Mouse (Mus musculus) spleen, adult 2 months (tissue): ENCODE results near the gene Paxip1. TPM values are rescaled to one million over a fixed set of nuclear protein-coding genes. Genes with fewer than 3 reads are reported as not detected.

Experiments
- DNase-seq, 2 experiments: peaks; one replicate each; pipeline versions ENCODE4 v3.0.0 to v3.0.0-alpha.2; 2012 to 2021; ENCODE audit warnings: low spot score in 2 of 2, low read depth in 1 of 2
- H3K27ac ChIP-seq: fragments of 200-500 bp; 2 replicates; pipeline ENCODE4 v1.5.1; 2012; ENCODE audit warnings: low read length, inconsistent platforms; ENCODE audit not compliant: insufficient read depth
- H3K27me3 ChIP-seq: fragments of 200-500 bp; 2 replicates; pipeline ENCODE4 v1.6.1; 2012; ENCODE audit warnings: mild to moderate bottlenecking, moderate library complexity, low read length, inconsistent platforms; ENCODE audit not compliant: control insufficient read depth, insufficient read depth
- H3K36me3 ChIP-seq: fragments of 200-500 bp; 2 replicates; pipeline ENCODE4 v1.6.1; 2012; ENCODE audit warnings: mild to moderate bottlenecking, low read length, inconsistent platforms; ENCODE audit not compliant: control insufficient read depth, insufficient read depth
- H3K4me1 ChIP-seq: fragments of 200-500 bp; 2 replicates; pipeline ENCODE4 v1.6.1; 2011; ENCODE audit warnings: inconsistent platforms; ENCODE audit not compliant: control insufficient read depth, insufficient read depth, insufficient read length
- H3K4me3 ChIP-seq: fragments of 200-500 bp; 2 replicates; pipeline ENCODE4 v1.5.1; 2011; ENCODE audit warnings: mild to moderate bottlenecking, inconsistent platforms; ENCODE audit not compliant: insufficient read depth, insufficient read length; ENCODE audit errors: extremely low read depth
- CTCF ChIP-seq: fragments of 200-500 bp; IDR thresholded peaks from 2 replicates; pipeline ENCODE4 v1.5.1; 2011; ENCODE audit warnings: mild to moderate bottlenecking, inconsistent platforms; ENCODE audit not compliant: insufficient read depth, insufficient read length, insufficient replicate concordance; ENCODE audit errors: extremely low read depth
- POLR2A ChIP-seq: fragments of 200-500 bp; IDR thresholded peaks from 2 replicates; pipeline ENCODE4 v1.6.1; 2011; ENCODE audit warnings: low read depth, low read length, inconsistent platforms
- WGBS: fragments of 180-500 bp; shearing (Covaris S2); methylation state at CpG from one replicate; pipeline ENCODE4 v1.1.7; 2018; 5-methylcytosine and 5-hydroxymethylcytosine counted together
- polyA plus RNA-seq: library from polyadenylated mRNA; depleted of rRNA; stranded (reverse); fragments of >200 nt; gene quantifications from 2 replicates; pipeline ENCODE4 v1.2.3, GENCODE M21; 2012

Paxip1 gene
- polyA plus RNA-seq, 1 experiment, result 21.1 TPM

DNA sequence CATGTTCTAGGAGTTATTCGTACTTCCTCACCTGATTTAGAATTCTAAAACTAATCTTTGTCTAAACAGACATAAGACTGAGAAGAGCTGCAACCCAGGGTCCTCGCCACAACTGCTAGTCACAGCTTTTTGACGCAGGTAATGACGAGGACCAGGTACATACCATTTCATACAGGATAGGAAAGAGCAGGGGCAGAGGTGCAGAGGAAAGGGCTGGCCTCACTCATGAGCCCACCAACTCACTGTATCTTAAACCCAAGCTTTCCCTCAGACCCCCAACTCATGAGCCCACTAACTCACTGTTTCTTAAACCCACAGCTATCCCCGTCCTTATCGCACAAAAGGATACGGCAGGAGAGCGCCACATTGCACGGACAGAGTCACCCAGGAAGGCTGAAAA is 8.1 kb downstream of the Paxip1 start:
- no peak overlapping the region for H3K4me3 ChIP-seq
- H3K4me1 ChIP-seq, result no peaks in the 10 kb centered on the region
- WGBS, result 97% methylated on average over 9 of the region's 9 CpGs
- TF ChIP-seq CTCF (no peak), POLR2A (no peak)
- DNase-seq, result no peak
- peaks cover 28% of the 10 kb centered on the region for H3K36me3 ChIP-seq
- H3K27me3 ChIP-seq, result no peaks in the 10 kb centered on the region
- H3K27ac ChIP-seq, result no peak overlapping the region

- 88% methylated on average over 5 of the region's 5 CpGs for whole genome bisulfite sequencing
- TF ChIP-seq POLR2A (no peak), CTCF (no peak)
- no peak overlapping the region for H3K27ac ChIP-seq
Observed at GRCm38 (mm10) chr5:27767948-27768347, 23.5 kb downstream of the Paxip1 start.

DNA sequence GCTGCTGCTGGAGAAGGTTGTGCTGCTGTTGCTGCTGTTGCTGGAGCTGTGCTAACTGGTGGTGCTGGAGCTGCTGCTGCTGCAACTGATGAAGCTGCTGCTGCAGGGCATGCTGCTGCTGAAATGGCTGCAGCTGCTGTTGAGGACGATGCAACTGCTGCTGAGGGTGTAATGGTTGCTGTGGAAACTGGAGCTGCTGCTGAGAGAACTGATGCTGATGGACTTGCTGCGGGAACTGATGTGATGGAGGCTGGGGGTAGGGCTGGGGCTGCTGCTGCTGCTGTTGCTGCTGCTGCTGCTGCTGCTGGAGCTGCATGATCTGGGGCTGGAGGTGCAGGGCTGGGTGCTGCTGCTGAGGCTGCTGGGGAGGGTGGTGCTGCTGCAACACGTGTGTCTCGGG is 25.7 kb downstream of the Paxip1 start:
- WGBS, result 96% methylated on average over 4 of the region's 4 CpGs
- no peak for TF ChIP-seq CTCF
- no peak for TF ChIP-seq POLR2A
- peaks cover 35% of the 10 kb centered on the region for H3K36me3 ChIP-seq

More at GRCm38 (mm10) chr5:27767948-27768347, 23.5 kb downstream of the Paxip1 start:
- Histone ChIP-seq H3K4me1 (no peaks in the 10 kb centered on the region; the same call in 1 of the 2 replicates), H3K4me3 (no peak overlapping the region), H3K36me3 (peaks cover 34% of the 10 kb centered on the region), H3K27me3 (no peaks in the 10 kb centered on the region)
- DNase-seq, result no peak

GRCm38 (mm10) chr5:27744944-27745343 is 46.5 kb downstream of the Paxip1 start:
- 81% methylated on average over 1 of the region's 1 CpGs for WGBS
- Histone ChIP-seq H3K4me1 (no peaks in the 10 kb centered on the region), H3K27ac (no peak overlapping the region), H3K4me3 (no peak overlapping the region), H3K36me3 (peaks cover 36% of the 10 kb centered on the region), H3K27me3 (no peaks in the 10 kb centered on the region)
- no peak for DNase-seq
- no peak for TF ChIP-seq CTCF
- TF ChIP-seq POLR2A, result no peak

More for the DNA sequence above, 25.7 kb downstream of the Paxip1 start:
- Histone ChIP-seq H3K4me3 (no peak overlapping the region), H3K4me1 (no peaks in the 10 kb centered on the region; the same call in 1 of the 2 replicates), H3K27ac (no peak overlapping the region), H3K27me3 (no peaks in the 10 kb centered on the region)
- DNase-seq, result no peak

DNA sequence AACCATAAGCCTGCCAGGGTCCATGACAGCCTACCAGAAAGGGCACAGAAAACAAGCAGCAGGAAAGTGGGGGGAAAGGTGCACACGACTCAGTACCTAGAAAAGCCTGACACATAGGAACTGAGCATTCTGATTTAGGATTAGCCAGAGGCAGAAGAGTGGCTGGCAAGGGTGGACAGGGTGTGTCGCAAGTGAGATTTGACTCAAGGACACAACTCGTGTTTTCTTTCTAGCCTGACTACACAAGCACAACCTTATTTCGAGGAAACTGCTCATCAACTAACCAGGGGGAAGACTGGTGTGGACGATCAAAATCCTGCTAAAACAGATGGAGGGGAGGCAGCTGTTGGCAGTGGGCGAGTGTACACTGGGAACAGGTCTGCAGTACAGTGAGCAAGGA is 52.3 kb downstream of the Paxip1 start:
- Histone ChIP-seq H3K27me3 (no peaks in the 10 kb centered on the region), H3K27ac (no peak overlapping the region), H3K36me3 (peaks cover 20% of the 10 kb centered on the region), H3K4me3 (no peak overlapping the region), H3K4me1 (no peaks in the 10 kb centered on the region)
- TF ChIP-seq CTCF (no peak), POLR2A (no peak)
- no peak for DNase-seq
- 88% methylated on average over 6 of the region's 6 CpGs for WGBS

GRCm38 (mm10) chr5:27737168-27737567 is 54.3 kb downstream of the Paxip1 start:
- Histone ChIP-seq H3K27me3 (no peaks in the 10 kb centered on the region), H3K36me3 (peaks cover 6% of the 10 kb centered on the region), H3K4me3 (no peak overlapping the region), H3K4me1 (no peaks in the 10 kb centered on the region), H3K27ac (no peak overlapping the region)
- WGBS, result 23% methylated on average over 3 of the region's 3 CpGs
- DNase-seq, result peak in 1 of 2 experiments; percentile 5
- TF ChIP-seq CTCF (no peak), POLR2A (no peak)

GRCm38 (mm10) chr5:27732288-27732868 is 59.1 kb downstream of the Paxip1 start:
- Histone ChIP-seq H3K4me3 (no peak overlapping the region), H3K27ac (no peak overlapping the region), H3K4me1 (no peaks in the 10 kb centered on the region), H3K27me3 (no peaks in the 10 kb centered on the region), H3K36me3 (no peaks in the 10 kb centered on the region)
- 83% methylated on average over 5 of the region's 5 CpGs for WGBS
- TF ChIP-seq CTCF (no peak), POLR2A (no peak)
- DNase-seq, result no peak
